Mouse (Mus musculus) ES-Bruce4 (cell line): ENCODE measurements around the gene Clint1.

Source experiments
- EP300 ChIP-seq: IDR thresholded peaks from 2 replicates; pipeline ENCODE4 v1.6.1; 2011; ENCODE audit warnings: low read depth, low read length; ENCODE audit not compliant: insufficient read depth
- POLR2A ChIP-seq: IDR thresholded peaks from one replicate; pipeline ENCODE4 v1.8.1; 2011; ENCODE audit warnings: low read length; ENCODE audit not compliant: insufficient read depth

DNA sequence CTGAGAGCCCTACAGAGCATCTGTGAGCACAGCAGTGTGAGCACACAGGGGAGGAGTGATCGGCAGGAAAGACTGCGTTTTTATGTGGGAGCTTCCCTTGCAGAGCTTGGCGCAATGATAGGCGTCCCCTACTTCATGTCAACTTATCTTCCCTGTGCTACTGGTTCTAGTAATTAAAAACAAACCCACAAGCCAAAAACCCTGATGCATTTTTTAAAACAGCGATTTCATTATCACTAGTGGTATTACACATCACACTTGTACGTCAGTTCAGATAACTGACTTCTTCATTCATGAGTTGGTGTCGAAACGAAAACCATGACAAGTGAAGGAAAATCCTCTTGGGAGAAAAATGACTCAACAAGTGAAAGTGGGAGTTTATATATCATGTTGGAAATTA, 87.1 kb downstream of the Clint1 start:
- TF ChIP-seq EP300 (no peak), POLR2A (no peak)
